Mouse (Mus musculus): ENCODE results near the gene Smad3. TPM values are rescaled to one million over a fixed set of nuclear protein-coding genes. Genes with fewer than 3 reads are reported as not detected.

Gene Smad3
- polyA plus RNA-seq, 1 experiment from 2014 or later = 5.0 TPM

GRCm38 (mm10) chr9:63658970-63659371 lies 98.8 kb downstream of the Smad3 start:
- no peak for ATAC-seq

GRCm38 (mm10) chr9:63658436-63658835 lies 99.4 kb downstream of the Smad3 start:
- H3K4me3 ChIP-seq (ENCODE audit: low read depth, low read length) = no peak overlapping the region
- WGBS = 88% methylated on average over 9 of the region's 9 CpGs
- ATAC-seq = no peak
- no peaks in the 10 kb centered on the region for H3K9me3 ChIP-seq (ENCODE audit: control insufficient read depth)
- no peaks in the 10 kb centered on the region for H3K27me3 ChIP-seq (replicated peaks; ENCODE audit: control insufficient read depth, insufficient read depth, low read length)
- no peak overlapping the region for H3K4me2 ChIP-seq (replicated peaks; ENCODE audit: low read depth)
- H3K36me3 ChIP-seq (ENCODE audit: control insufficient read depth, insufficient read depth) = peaks cover 16% of the 10 kb centered on the region
- H3K9ac ChIP-seq (ENCODE audit: low read depth, low read length) = no peak overlapping the region
- H3K27ac ChIP-seq (ENCODE audit: low read depth, low read length) = no peak overlapping the region
- peaks cover 4% of the 10 kb centered on the region; the same call in 1 of the 2 replicates for H3K4me1 ChIP-seq (replicated peaks; ENCODE audit: control insufficient read depth, insufficient read depth, low read length)
- TF ChIP-seq CTCF (IDR thresholded peaks at IDR 0.05; ENCODE audit: low read depth) = no peak

More at GRCm38 (mm10) chr9:63658970-63659371, 98.8 kb downstream of the Smad3 start:
- no peak overlapping the region; the same call in 1 of the 2 replicates for H3K27ac ChIP-seq (ENCODE audit: low read depth, low read length)
- H3K4me1 ChIP-seq (replicated peaks; ENCODE audit: control insufficient read depth, insufficient read depth, low read length) = peaks cover 5% of the 10 kb centered on the region; the same call in 1 of the 2 replicates
- H3K36me3 ChIP-seq (ENCODE audit: control insufficient read depth, insufficient read depth) = peaks cover 16% of the 10 kb centered on the region
- no peak overlapping the region for H3K4me2 ChIP-seq (replicated peaks; ENCODE audit: low read depth)
- no peaks in the 10 kb centered on the region for H3K9me3 ChIP-seq (ENCODE audit: control insufficient read depth)
- no peaks in the 10 kb centered on the region for H3K27me3 ChIP-seq (replicated peaks; ENCODE audit: control insufficient read depth, insufficient read depth, low read length)
- WGBS = 84% methylated on average over 5 of the region's 5 CpGs
- H3K9ac ChIP-seq (ENCODE audit: low read depth, low read length) = no peak overlapping the region
- no peak overlapping the region for H3K4me3 ChIP-seq (ENCODE audit: low read depth, low read length)
- no peak for TF ChIP-seq CTCF (IDR thresholded peaks at IDR 0.05; ENCODE audit: low read depth)

GRCm38 (mm10) chr9:63657167-63657566 lies 100.6 kb downstream of the Smad3 start:
- no peak overlapping the region for H3K4me3 ChIP-seq (ENCODE audit: low read depth, low read length)
- no peak for ATAC-seq
- no peaks in the 10 kb centered on the region for H3K27me3 ChIP-seq (replicated peaks; ENCODE audit: control insufficient read depth, insufficient read depth, low read length)
- no peaks in the 10 kb centered on the region for H3K9me3 ChIP-seq (ENCODE audit: control insufficient read depth)
- WGBS = 32% methylated on average over 4 of the region's 4 CpGs
- H3K9ac ChIP-seq (ENCODE audit: low read depth, low read length) = no peak overlapping the region
- H3K4me1 ChIP-seq (replicated peaks; ENCODE audit: control insufficient read depth, insufficient read depth, low read length) = peaks cover 3% of the 10 kb centered on the region; the same call in 1 of the 2 replicates
- no peak overlapping the region for H3K27ac ChIP-seq (ENCODE audit: low read depth, low read length)
- H3K4me2 ChIP-seq (replicated peaks; ENCODE audit: low read depth) = no peak overlapping the region
- TF ChIP-seq CTCF (IDR thresholded peaks at IDR 0.05; ENCODE audit: low read depth) = no peak
- H3K36me3 ChIP-seq (ENCODE audit: control insufficient read depth, insufficient read depth) = peaks cover 27% of the 10 kb centered on the region

- Histone ChIP-seq H3K9me3 (ENCODE audit: control insufficient read depth) (no peaks in the 10 kb centered on the region), H3K36me3 (ENCODE audit: control insufficient read depth, insufficient read depth) (peaks cover 42% of the 10 kb centered on the region), H3K27me3 (replicated peaks; ENCODE audit: control insufficient read depth, insufficient read depth, low read length) (no peaks in the 10 kb centered on the region), H3K27ac (ENCODE audit: low read depth, low read length) (no peak overlapping the region), H3K4me1 (replicated peaks; ENCODE audit: control insufficient read depth, insufficient read depth, low read length) (peaks cover 3% of the 10 kb centered on the region; the same call in 1 of the 2 replicates), H3K4me2 (replicated peaks; ENCODE audit: low read depth) (no peak overlapping the region), H3K9ac (ENCODE audit: low read depth, low read length) (no peak overlapping the region), H3K4me3 (ENCODE audit: low read depth, low read length) (no peak overlapping the region)
- TF ChIP-seq CTCF (IDR thresholded peaks at IDR 0.05; ENCODE audit: low read depth) = no peak
- WGBS = 89% methylated on average over 1 of the region's 1 CpGs
- no peak for ATAC-seq
Observed at GRCm38 (mm10) chr9:63655092-63655491, 102.7 kb downstream of the Smad3 start.

GRCm38 (mm10) chr9:63654575-63654974 lies 103.2 kb downstream of the Smad3 start:
- H3K27ac ChIP-seq (ENCODE audit: low read depth, low read length) = no peak overlapping the region
- H3K9me3 ChIP-seq (ENCODE audit: control insufficient read depth) = no peaks in the 10 kb centered on the region
- H3K9ac ChIP-seq (ENCODE audit: low read depth, low read length) = no peak overlapping the region
- H3K27me3 ChIP-seq (replicated peaks; ENCODE audit: control insufficient read depth, insufficient read depth, low read length) = no peaks in the 10 kb centered on the region
- H3K36me3 ChIP-seq (ENCODE audit: control insufficient read depth, insufficient read depth) = peaks cover 47% of the 10 kb centered on the region
- no peak for TF ChIP-seq CTCF (IDR thresholded peaks at IDR 0.05; ENCODE audit: low read depth)
- H3K4me2 ChIP-seq (replicated peaks; ENCODE audit: low read depth) = no peak overlapping the region
- no peak overlapping the region for H3K4me3 ChIP-seq (ENCODE audit: low read depth, low read length)
- no peaks in the 10 kb centered on the region for H3K4me1 ChIP-seq (replicated peaks; ENCODE audit: control insufficient read depth, insufficient read depth, low read length)
- no peak for ATAC-seq
- WGBS = 93% methylated on average over 8 of the region's 8 CpGs

GRCm38 (mm10) chr9:63653666-63654065 lies 104.1 kb downstream of the Smad3 start:
- peaks cover 55% of the 10 kb centered on the region for H3K36me3 ChIP-seq (ENCODE audit: control insufficient read depth, insufficient read depth)
- H3K27ac ChIP-seq (ENCODE audit: low read depth, low read length) = no peak overlapping the region
- ATAC-seq = no peak
- H3K4me1 ChIP-seq (replicated peaks; ENCODE audit: control insufficient read depth, insufficient read depth, low read length) = no peaks in the 10 kb centered on the region
- H3K4me2 ChIP-seq (replicated peaks; ENCODE audit: low read depth) = no peak overlapping the region
- no peaks in the 10 kb centered on the region for H3K9me3 ChIP-seq (ENCODE audit: control insufficient read depth)
- no peak overlapping the region for H3K9ac ChIP-seq (ENCODE audit: low read depth, low read length)
- no peak for TF ChIP-seq CTCF (IDR thresholded peaks at IDR 0.05; ENCODE audit: low read depth)
- WGBS = 55% methylated on average over 7 of the region's 7 CpGs
- H3K4me3 ChIP-seq (ENCODE audit: low read depth, low read length) = no peak overlapping the region
- no peaks in the 10 kb centered on the region for H3K27me3 ChIP-seq (replicated peaks; ENCODE audit: control insufficient read depth, insufficient read depth, low read length)

- Histone ChIP-seq H3K27ac (ENCODE audit: low read depth, low read length) (no peak overlapping the region), H3K9me3 (ENCODE audit: control insufficient read depth) (no peaks in the 10 kb centered on the region), H3K9ac (ENCODE audit: low read depth, low read length) (no peak overlapping the region), H3K4me1 (replicated peaks; ENCODE audit: control insufficient read depth, insufficient read depth, low read length) (no peaks in the 10 kb centered on the region), H3K4me3 (ENCODE audit: low read depth, low read length) (no peak overlapping the region), H3K4me2 (replicated peaks; ENCODE audit: low read depth) (no peak overlapping the region), H3K36me3 (ENCODE audit: control insufficient read depth, insufficient read depth) (peaks cover 66% of the 10 kb centered on the region), H3K27me3 (replicated peaks; ENCODE audit: control insufficient read depth, insufficient read depth, low read length) (no peaks in the 10 kb centered on the region)
- WGBS = 61% methylated on average over 11 of the region's 11 CpGs
- no peak for TF ChIP-seq CTCF (IDR thresholded peaks at IDR 0.05; ENCODE audit: low read depth)
- no peak for ATAC-seq
Observed at GRCm38 (mm10) chr9:63651594-63651993, 106.2 kb downstream of the Smad3 start.

Data from intestine, postnatal 0 days (tissue).